Mouse (Mus musculus) midbrain, embryonic 13.5 days (tissue): ENCODE results near the gene Pias1. TPM values are rescaled to one million over a fixed set of nuclear protein-coding genes. Genes with fewer than 3 reads are reported as not detected.

Source experiments
- ATAC-seq: fragments of 200-750 bp; cut with Nextera tagmentation; 2 replicates; pipeline ENCODE4 v1.8.0; 2017; ENCODE audit warnings: mild to moderate bottlenecking, moderate TSS enrichment, moderate library complexity
- H3K27ac ChIP-seq: fragments of 300-500 bp; sonication (generic); 2 replicates; pipeline ENCODE4 v1.5.1; 2015; ENCODE audit warnings: inconsistent platforms, mild to moderate bottlenecking, moderate library complexity
- H3K27me3 ChIP-seq: fragments of 300-500 bp; sonication (generic); 2 replicates; pipeline ENCODE4 v1.6.1; 2015; ENCODE audit warnings: mild to moderate bottlenecking, inconsistent platforms
- H3K36me3 ChIP-seq: fragments of 300-500 bp; sonication (generic); 2 replicates; pipeline ENCODE4 v1.6.1; 2015; ENCODE audit warnings: mild to moderate bottlenecking, inconsistent platforms
- H3K4me1 ChIP-seq: fragments of 300-500 bp; sonication (generic); replicated peaks from 2 replicates; pipeline ENCODE4 v1.6.1; 2015; ENCODE audit warnings: inconsistent platforms
- H3K4me2 ChIP-seq: fragments of 300-500 bp; sonication (generic); replicated peaks from 2 replicates; pipeline ENCODE4 v1.6.1; 2015; ENCODE audit warnings: moderate library complexity, mild to moderate bottlenecking, inconsistent platforms
- H3K4me3 ChIP-seq: fragments of 300-500 bp; sonication (generic); replicated peaks from 2 replicates; pipeline ENCODE4 v1.5.1; 2015; ENCODE audit warnings: mild to moderate bottlenecking, inconsistent platforms
- H3K9ac ChIP-seq: fragments of 300-500 bp; sonication (generic); replicated peaks from 2 replicates; pipeline ENCODE4 v1.6.1; 2015; ENCODE audit warnings: mild to moderate bottlenecking, inconsistent platforms
- H3K9me3 ChIP-seq: fragments of 300-500 bp; sonication (generic); 2 replicates; pipeline ENCODE4 v1.6.1; 2016; ENCODE audit warnings: mild to moderate bottlenecking, inconsistent platforms
- WGBS: fragments of 180-500 bp; shearing (Covaris S2); methylation state at CpG from one replicate; pipeline ENCODE4 v1.1.7; 2015; 5-methylcytosine and 5-hydroxymethylcytosine counted together
- polyA plus RNA-seq: library from polyadenylated mRNA; unstranded; fragments of >200 nt; fragmentation: Nextera tagmentation; extraction: Ambion mirVana; gene quantifications from 2 replicates; pipeline ENCODE4 v1.2.1, GENCODE M21; 2015

The Pias1 gene
- polyA plus RNA-seq, 1 experiment from 2014 or later: 70.2 TPM

- WGBS: 67% methylated on average over 2 of the region's 2 CpGs
- Histone ChIP-seq H3K4me2 (no peak overlapping the region), H3K9ac (no peak overlapping the region), H3K4me1 (peaks cover 8% of the 10 kb centered on the region; the same call in 1 of the 2 replicates), H3K4me3 (no peak overlapping the region), H3K27ac (no peak overlapping the region), H3K36me3 (no peaks in the 10 kb centered on the region), H3K9me3 (no peaks in the 10 kb centered on the region), H3K27me3 (no peaks in the 10 kb centered on the region)
- no peak for ATAC-seq
Observed at GRCm38 (mm10) chr9:62934700-62935400, 52.9 kb downstream of the Pias1 start.

GRCm38 (mm10) chr9:62932575-62933339 is 55.0 kb downstream of the Pias1 start:
- 91% methylated on average over 4 of the region's 4 CpGs for WGBS
- no peak for ATAC-seq
- Histone ChIP-seq H3K4me3 (no peak overlapping the region), H3K9ac (no peak overlapping the region), H3K36me3 (no peaks in the 10 kb centered on the region), H3K4me2 (no peak overlapping the region), H3K27ac (no peak overlapping the region), H3K9me3 (no peaks in the 10 kb centered on the region), H3K27me3 (no peaks in the 10 kb centered on the region), H3K4me1 (peaks cover 5% of the 10 kb centered on the region; the same call in 1 of the 2 replicates)

- no peak overlapping the region for H3K27ac ChIP-seq
- no peaks in the 10 kb centered on the region for H3K4me1 ChIP-seq
- no peaks in the 10 kb centered on the region for H3K27me3 ChIP-seq
- H3K9ac ChIP-seq: no peak overlapping the region
- no peak for ATAC-seq
- H3K4me3 ChIP-seq: no peak overlapping the region
- H3K4me2 ChIP-seq: no peak overlapping the region
- 97% methylated on average over 2 of the region's 2 CpGs for WGBS
- no peaks in the 10 kb centered on the region for H3K9me3 ChIP-seq
- peaks cover 13% of the 10 kb centered on the region for H3K36me3 ChIP-seq
Observed at GRCm38 (mm10) chr9:62924886-62925610, 62.7 kb downstream of the Pias1 start.

GRCm38 (mm10) chr9:62920877-62921276 is 66.8 kb downstream of the Pias1 start:
- Histone ChIP-seq H3K27ac (no peak overlapping the region), H3K36me3 (peaks cover 33% of the 10 kb centered on the region), H3K4me3 (no peak overlapping the region), H3K4me1 (no peaks in the 10 kb centered on the region), H3K4me2 (no peak overlapping the region), H3K9ac (no peak overlapping the region), H3K9me3 (no peaks in the 10 kb centered on the region), H3K27me3 (no peaks in the 10 kb centered on the region)
- ATAC-seq: no peak
- whole genome bisulfite sequencing: 89% methylated on average over 2 of the region's 2 CpGs

GRCm38 (mm10) chr9:62917059-62917458 is 70.7 kb downstream of the Pias1 start:
- H3K36me3 ChIP-seq: peaks cover 47% of the 10 kb centered on the region
- 100% methylated on average over 1 of the region's 1 CpGs for WGBS
- no peaks in the 10 kb centered on the region for H3K27me3 ChIP-seq
- H3K4me1 ChIP-seq: no peaks in the 10 kb centered on the region
- no peak overlapping the region for H3K4me3 ChIP-seq
- no peak for ATAC-seq
- no peak overlapping the region for H3K27ac ChIP-seq
- H3K9me3 ChIP-seq: no peaks in the 10 kb centered on the region; the same call in 1 of the 2 replicates
- H3K4me2 ChIP-seq: no peak overlapping the region
- H3K9ac ChIP-seq: no peak overlapping the region

GRCm38 (mm10) chr9:62913390-62914069 is 74.2 kb downstream of the Pias1 start:
- H3K4me2 ChIP-seq: no peak overlapping the region
- H3K4me3 ChIP-seq: no peak overlapping the region
- no peak overlapping the region for H3K9ac ChIP-seq
- ATAC-seq: no peak
- H3K36me3 ChIP-seq: peaks cover 55% of the 10 kb centered on the region
- no peaks in the 10 kb centered on the region; the same call in 1 of the 2 replicates for H3K9me3 ChIP-seq
- H3K4me1 ChIP-seq: no peaks in the 10 kb centered on the region
- H3K27me3 ChIP-seq: no peaks in the 10 kb centered on the region
- H3K27ac ChIP-seq: no peak overlapping the region
- 85% methylated on average over 5 of the region's 5 CpGs for WGBS

- ATAC-seq: no peak
- WGBS: 96% methylated on average over 8 of the region's 8 CpGs
Observed at GRCm38 (mm10) chr9:62905039-62905438, 82.7 kb downstream of the Pias1 start.

GRCm38 (mm10) chr9:62903841-62904240 is 83.9 kb downstream of the Pias1 start:
- ATAC-seq: no peak
- Histone ChIP-seq H3K4me2 (no peak overlapping the region), H3K9ac (no peak overlapping the region), H3K27me3 (no peaks in the 10 kb centered on the region), H3K4me3 (no peak overlapping the region), H3K27ac (no peak overlapping the region), H3K36me3 (peaks cover 27% of the 10 kb centered on the region), H3K4me1 (0 out of 2 replicates have a peak, but pooled peaks cover 4% of the 10 kb centered on the region), H3K9me3 (no peaks in the 10 kb centered on the region)
- WGBS: 100% methylated on average over 2 of the region's 2 CpGs

More at GRCm38 (mm10) chr9:62905039-62905438, 82.7 kb downstream of the Pias1 start:
- Histone ChIP-seq H3K4me2 (no peak overlapping the region), H3K27ac (no peak overlapping the region), H3K27me3 (no peaks in the 10 kb centered on the region), H3K4me1 (0 out of 2 replicates have a peak, but pooled peaks cover 4% of the 10 kb centered on the region), H3K9ac (no peak overlapping the region), H3K9me3 (no peaks in the 10 kb centered on the region), H3K4me3 (no peak overlapping the region), H3K36me3 (peaks cover 34% of the 10 kb centered on the region)

GRCm38 (mm10) chr9:62901736-62902135 is 86.0 kb downstream of the Pias1 start:
- 78% methylated on average over 2 of the region's 2 CpGs for WGBS
- Histone ChIP-seq H3K4me3 (no peak overlapping the region), H3K4me2 (no peak overlapping the region), H3K9me3 (no peaks in the 10 kb centered on the region), H3K36me3 (peaks cover 23% of the 10 kb centered on the region), H3K27me3 (no peaks in the 10 kb centered on the region), H3K9ac (no peak overlapping the region), H3K4me1 (0 out of 2 replicates have a peak, but pooled peaks cover 4% of the 10 kb centered on the region), H3K27ac (no peak overlapping the region)
- no peak for ATAC-seq

- ATAC-seq: no peak
- Histone ChIP-seq H3K36me3 (peaks cover 32% of the 10 kb centered on the region), H3K4me2 (no peak overlapping the region), H3K9ac (no peak overlapping the region), H3K9me3 (no peaks in the 10 kb centered on the region), H3K27me3 (no peaks in the 10 kb centered on the region), H3K4me1 (no peaks in the 10 kb centered on the region), H3K4me3 (no peak overlapping the region), H3K27ac (no peak overlapping the region)
- 95% methylated on average over 1 of the region's 1 CpGs for WGBS
Observed at GRCm38 (mm10) chr9:62894486-62894885, 93.2 kb downstream of the Pias1 start.

GRCm38 (mm10) chr9:62881871-62882270 is 105.9 kb downstream of the Pias1 start:
- WGBS: 84% methylated on average over 12 of the region's 12 CpGs
- H3K27ac ChIP-seq: no peak overlapping the region
- no peaks in the 10 kb centered on the region for H3K4me1 ChIP-seq
- no peak overlapping the region for H3K9ac ChIP-seq
- H3K4me3 ChIP-seq: no peak overlapping the region
- ATAC-seq: no peak
- H3K4me2 ChIP-seq: no peak overlapping the region
- H3K27me3 ChIP-seq: no peaks in the 10 kb centered on the region
- no peaks in the 10 kb centered on the region for H3K9me3 ChIP-seq
- peaks cover 55% of the 10 kb centered on the region for H3K36me3 ChIP-seq
